Mouse (Mus musculus): Measurements from ENCODE around the gene Frat1. TPM values are rescaled to one million over a fixed set of nuclear protein-coding genes. Genes with fewer than 3 reads are reported as not detected.
A peak's percentile ranks its signal among the peaks of the same experiment; 100 is the strongest.

The Frat1 gene
- polyA plus RNA-seq, 1 experiment from 2014 or later, result 6.6 TPM

- H3K27me3 ChIP-seq (ENCODE audit: control insufficient read depth, insufficient read depth, low read length), result no peaks in the 10 kb centered on the region
- no peak overlapping the region for H3K9ac ChIP-seq (ENCODE audit: low read depth, low read length)
- ATAC-seq (ENCODE audit: low FRiP score, low TSS enrichment), result no peak
- peaks cover 4% of the 10 kb centered on the region; the same call in 1 of the 2 replicates for H3K4me1 ChIP-seq (ENCODE audit: control insufficient read depth, insufficient read depth, low read length)
- 86% methylated on average over 8 of the region's 8 CpGs for WGBS
- H3K36me3 ChIP-seq (ENCODE audit: control insufficient read depth, insufficient read depth, low read length), result no peaks in the 10 kb centered on the region
- H3K27ac ChIP-seq (ENCODE audit: low read depth, low read length), result no peak overlapping the region
- no peak overlapping the region for H3K4me2 ChIP-seq (replicated peaks; ENCODE audit: low read depth, low read length)
- H3K9me3 ChIP-seq (ENCODE audit: control insufficient read depth, low read length), result peaks cover 5% of the 10 kb centered on the region; the same call in 1 of the 2 replicates
- H3K4me3 ChIP-seq (ENCODE audit: low read length), result no peak overlapping the region
Measured at GRCm38 (mm10) chr19:41808104-41808634, 21.6 kb upstream of the Frat1 start.

GRCm38 (mm10) chr19:41810074-41810473 lies 19.7 kb upstream of the Frat1 start:
- Histone ChIP-seq H3K9ac (ENCODE audit: low read depth, low read length) (no peak overlapping the region), H3K27me3 (ENCODE audit: control insufficient read depth, insufficient read depth, low read length) (no peaks in the 10 kb centered on the region), H3K4me1 (ENCODE audit: control insufficient read depth, insufficient read depth, low read length) (peaks cover 4% of the 10 kb centered on the region; the same call in 1 of the 2 replicates), H3K4me2 (replicated peaks; ENCODE audit: low read depth, low read length) (no peak overlapping the region), H3K36me3 (ENCODE audit: control insufficient read depth, insufficient read depth, low read length) (no peaks in the 10 kb centered on the region), H3K4me3 (ENCODE audit: low read length) (no peak overlapping the region), H3K9me3 (ENCODE audit: control insufficient read depth, low read length) (peaks cover 5% of the 10 kb centered on the region; the same call in 1 of the 2 replicates), H3K27ac (ENCODE audit: low read depth, low read length) (0 out of 2 replicates have a peak overlapping the region, but pooled peaks have one; percentile 2)
- ATAC-seq (ENCODE audit: low FRiP score, low TSS enrichment), result no peak
- WGBS, result 53% methylated on average over 5 of the region's 5 CpGs

- no peaks in the 10 kb centered on the region for H3K36me3 ChIP-seq (ENCODE audit: control insufficient read depth, insufficient read depth, low read length)
- H3K27ac ChIP-seq (ENCODE audit: low read depth, low read length), result no peak overlapping the region
- 90% methylated on average over 10 of the region's 10 CpGs for WGBS
- no peak overlapping the region for H3K4me2 ChIP-seq (replicated peaks; ENCODE audit: low read depth, low read length)
- H3K4me1 ChIP-seq (ENCODE audit: control insufficient read depth, insufficient read depth, low read length), result peaks cover 8% of the 10 kb centered on the region; the same call in 1 of the 2 replicates
- H3K4me3 ChIP-seq (ENCODE audit: low read length), result no peak overlapping the region
- no peak for ATAC-seq (ENCODE audit: low FRiP score, low TSS enrichment)
- no peaks in the 10 kb centered on the region for H3K9me3 ChIP-seq (ENCODE audit: control insufficient read depth, low read length)
- no peak overlapping the region for H3K9ac ChIP-seq (ENCODE audit: low read depth, low read length)
- H3K27me3 ChIP-seq (ENCODE audit: control insufficient read depth, insufficient read depth, low read length), result no peaks in the 10 kb centered on the region
Measured at GRCm38 (mm10) chr19:41812525-41812924, 17.2 kb upstream of the Frat1 start.

GRCm38 (mm10) chr19:41813374-41813773 lies 16.4 kb upstream of the Frat1 start:
- Histone ChIP-seq H3K27ac (ENCODE audit: low read depth, low read length) (no peak overlapping the region), H3K27me3 (ENCODE audit: control insufficient read depth, insufficient read depth, low read length) (no peaks in the 10 kb centered on the region), H3K9me3 (ENCODE audit: control insufficient read depth, low read length) (no peaks in the 10 kb centered on the region), H3K9ac (ENCODE audit: low read depth, low read length) (no peak overlapping the region), H3K4me3 (ENCODE audit: low read length) (no peak overlapping the region), H3K36me3 (ENCODE audit: control insufficient read depth, insufficient read depth, low read length) (no peaks in the 10 kb centered on the region), H3K4me1 (ENCODE audit: control insufficient read depth, insufficient read depth, low read length) (peaks cover 8% of the 10 kb centered on the region; the same call in 1 of the 2 replicates), H3K4me2 (replicated peaks; ENCODE audit: low read depth, low read length) (no peak overlapping the region)
- no peak for ATAC-seq (ENCODE audit: low FRiP score, low TSS enrichment)
- WGBS, result 93% methylated on average over 4 of the region's 4 CpGs

GRCm38 (mm10) chr19:41816410-41816809 lies 13.4 kb upstream of the Frat1 start:
- 53% methylated on average over 5 of the region's 5 CpGs for WGBS
- Histone ChIP-seq H3K27ac (ENCODE audit: low read depth, low read length) (no peak overlapping the region), H3K4me1 (ENCODE audit: control insufficient read depth, insufficient read depth, low read length) (peaks cover 4% of the 10 kb centered on the region; the same call in 1 of the 2 replicates), H3K27me3 (ENCODE audit: control insufficient read depth, insufficient read depth, low read length) (0 out of 2 replicates have a peak, but pooled peaks cover 3% of the 10 kb centered on the region), H3K4me2 (replicated peaks; ENCODE audit: low read depth, low read length) (no peak overlapping the region), H3K9me3 (ENCODE audit: control insufficient read depth, low read length) (no peaks in the 10 kb centered on the region), H3K9ac (ENCODE audit: low read depth, low read length) (no peak overlapping the region), H3K36me3 (ENCODE audit: control insufficient read depth, insufficient read depth, low read length) (no peaks in the 10 kb centered on the region), H3K4me3 (ENCODE audit: low read length) (no peak overlapping the region)
- no peak for ATAC-seq (ENCODE audit: low FRiP score, low TSS enrichment)

- peak; percentile 56; the same call in 1 of the 2 replicates for ATAC-seq (ENCODE audit: low FRiP score, low TSS enrichment)
- WGBS, result 52% methylated on average over 5 of the region's 5 CpGs
- Histone ChIP-seq H3K9me3 (ENCODE audit: control insufficient read depth, low read length) (no peaks in the 10 kb centered on the region), H3K36me3 (ENCODE audit: control insufficient read depth, insufficient read depth, low read length) (no peaks in the 10 kb centered on the region), H3K4me1 (ENCODE audit: control insufficient read depth, insufficient read depth, low read length) (peaks cover 4% of the 10 kb centered on the region; the same call in 1 of the 2 replicates), H3K9ac (ENCODE audit: low read depth, low read length) (no peak overlapping the region), H3K4me3 (ENCODE audit: low read length) (no peak overlapping the region), H3K4me2 (replicated peaks; ENCODE audit: low read depth, low read length) (no peak overlapping the region), H3K27ac (ENCODE audit: low read depth, low read length) (no peak overlapping the region), H3K27me3 (ENCODE audit: control insufficient read depth, insufficient read depth, low read length) (0 out of 2 replicates have a peak, but pooled peaks cover 3% of the 10 kb centered on the region)
Measured at GRCm38 (mm10) chr19:41816915-41817314, 12.9 kb upstream of the Frat1 start.

GRCm38 (mm10) chr19:41817325-41817724 lies 12.4 kb upstream of the Frat1 start:
- H3K36me3 ChIP-seq (ENCODE audit: control insufficient read depth, insufficient read depth, low read length), result no peaks in the 10 kb centered on the region
- no peaks in the 10 kb centered on the region for H3K9me3 ChIP-seq (ENCODE audit: control insufficient read depth, low read length)
- peak; percentile 49; the same call in 1 of the 2 replicates for ATAC-seq (ENCODE audit: low FRiP score, low TSS enrichment)
- H3K4me2 ChIP-seq (replicated peaks; ENCODE audit: low read depth, low read length), result no peak overlapping the region
- no peak overlapping the region for H3K9ac ChIP-seq (ENCODE audit: low read depth, low read length)
- H3K4me1 ChIP-seq (ENCODE audit: control insufficient read depth, insufficient read depth, low read length), result peaks cover 4% of the 10 kb centered on the region; the same call in 1 of the 2 replicates
- WGBS, result 47% methylated on average over 10 of the region's 10 CpGs
- 0 out of 2 replicates have a peak, but pooled peaks cover 3% of the 10 kb centered on the region for H3K27me3 ChIP-seq (ENCODE audit: control insufficient read depth, insufficient read depth, low read length)
- no peak overlapping the region for H3K4me3 ChIP-seq (ENCODE audit: low read length)
- no peak overlapping the region for H3K27ac ChIP-seq (ENCODE audit: low read depth, low read length)

GRCm38 (mm10) chr19:41818749-41819148 lies 11.0 kb upstream of the Frat1 start:
- no peak overlapping the region for H3K4me3 ChIP-seq (ENCODE audit: low read length)
- no peak for ATAC-seq (ENCODE audit: low FRiP score, low TSS enrichment)
- 85% methylated on average over 4 of the region's 4 CpGs for WGBS
- H3K4me1 ChIP-seq (ENCODE audit: control insufficient read depth, insufficient read depth, low read length), result peaks cover 4% of the 10 kb centered on the region; the same call in 1 of the 2 replicates
- no peak overlapping the region for H3K27ac ChIP-seq (ENCODE audit: low read depth, low read length)
- no peaks in the 10 kb centered on the region for H3K36me3 ChIP-seq (ENCODE audit: control insufficient read depth, insufficient read depth, low read length)
- H3K4me2 ChIP-seq (replicated peaks; ENCODE audit: low read depth, low read length), result no peak overlapping the region
- H3K9ac ChIP-seq (ENCODE audit: low read depth, low read length), result no peak overlapping the region
- H3K9me3 ChIP-seq (ENCODE audit: control insufficient read depth, low read length), result no peaks in the 10 kb centered on the region
- 0 out of 2 replicates have a peak, but pooled peaks cover 3% of the 10 kb centered on the region for H3K27me3 ChIP-seq (ENCODE audit: control insufficient read depth, insufficient read depth, low read length)

GRCm38 (mm10) chr19:41821436-41821835 lies 8.3 kb upstream of the Frat1 start:
- H3K27me3 ChIP-seq (ENCODE audit: control insufficient read depth, insufficient read depth, low read length), result 0 out of 2 replicates have a peak, but pooled peaks cover 3% of the 10 kb centered on the region
- H3K4me1 ChIP-seq (ENCODE audit: control insufficient read depth, insufficient read depth, low read length), result peaks cover 4% of the 10 kb centered on the region; the same call in 1 of the 2 replicates
- no peak overlapping the region for H3K27ac ChIP-seq (ENCODE audit: low read depth, low read length)
- H3K9me3 ChIP-seq (ENCODE audit: control insufficient read depth, low read length), result no peaks in the 10 kb centered on the region
- no peaks in the 10 kb centered on the region for H3K36me3 ChIP-seq (ENCODE audit: control insufficient read depth, insufficient read depth, low read length)
- H3K4me3 ChIP-seq (ENCODE audit: low read length), result no peak overlapping the region
- H3K9ac ChIP-seq (ENCODE audit: low read depth, low read length), result no peak overlapping the region
- no peak overlapping the region for H3K4me2 ChIP-seq (replicated peaks; ENCODE audit: low read depth, low read length)
- WGBS, result 10% methylated on average over 5 of the region's 5 CpGs
- no peak for ATAC-seq (ENCODE audit: low FRiP score, low TSS enrichment)

Data from kidney, embryonic 14.5 days (tissue).